ENCODE assay signal across 10 mouse cellular contexts in the genomic region with DNA sequence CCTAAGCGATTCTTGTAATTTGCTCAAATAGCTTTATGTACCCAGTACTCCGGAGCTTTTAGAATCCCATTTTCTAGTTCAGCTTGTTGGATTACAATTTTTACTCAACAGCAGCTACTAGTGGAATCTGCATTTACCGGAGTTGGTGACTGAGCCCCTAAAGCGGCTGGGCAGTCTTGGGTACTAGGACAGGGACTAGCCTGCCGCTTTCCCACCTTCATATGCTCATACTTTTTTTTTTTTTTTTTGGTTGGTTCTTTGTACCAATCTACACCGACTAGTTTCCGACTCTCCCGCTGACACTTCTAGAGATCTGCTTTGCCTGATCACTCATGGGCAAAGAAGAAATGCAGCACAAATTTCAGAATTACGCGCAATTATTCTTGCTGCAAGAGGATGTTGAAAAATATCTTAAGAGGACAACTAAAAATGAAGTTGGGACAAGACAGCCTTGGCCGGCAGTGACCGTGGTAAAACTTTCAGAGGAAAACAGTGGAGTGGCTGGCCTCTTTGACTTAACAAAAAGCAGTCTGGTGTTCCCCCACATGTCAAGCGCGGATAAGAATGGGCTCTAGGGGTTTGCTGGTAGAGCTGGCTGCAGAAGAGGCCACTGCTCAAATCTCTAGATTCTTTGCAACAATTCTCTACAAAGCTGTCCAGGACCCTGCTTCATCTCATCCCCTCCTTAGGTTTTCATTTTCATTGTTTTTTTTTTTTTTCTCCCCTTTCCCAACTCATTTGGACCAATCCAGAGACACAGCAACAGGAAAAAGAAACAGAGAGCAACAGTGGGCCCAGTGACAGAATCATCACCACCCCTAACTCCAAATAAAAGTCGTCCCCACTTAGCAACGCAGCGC. TPM values are rescaled to one million over a fixed set of nuclear protein-coding genes. Genes with fewer than 3 reads are reported as not detected.
A peak's percentile ranks its signal among the peaks of the same experiment; 100 is the strongest.
DNase-seq lines count a peak whose midpoint lies in the region; ATAC-seq and TF ChIP-seq lines count a peak whose summit lies in the region.
"Had no signal": no experiment of that assay in that cellular context is flagged by ENCODE, and none has a peak within 500 bp of the region (broad histone marks: within the 10 kb centered on the region; RNA-seq: fewer than 3 reads in every experiment).

No protein-coding gene starts in this region.

- H3K27me3 ChIP-seq in lung, embryonic 14.5 days (ENCODE audit: insufficient read depth, low read length) = no peaks in the 10 kb centered on the region
- peaks cover 47% of the 10 kb centered on the region for H3K27me3 ChIP-seq in forebrain, embryonic 11.5 days (ENCODE audit: control insufficient read depth, insufficient read depth, low read length)
- H3K27me3 ChIP-seq in hindbrain, embryonic 14.5 days (ENCODE audit: control insufficient read depth, insufficient read depth, low read length) = no peaks in the 10 kb centered on the region
- H3K27me3 ChIP-seq in neural tube, embryonic 14.5 days (ENCODE audit: control insufficient read depth, insufficient read depth, low read length) = no peaks in the 10 kb centered on the region
- H3K27me3 ChIP-seq: Patski had no signal

- peaks cover 66% of the 10 kb centered on the region for H3K36me3 ChIP-seq in lung, embryonic 14.5 days (ENCODE audit: insufficient read depth)
- H3K36me3 ChIP-seq in forebrain, embryonic 11.5 days (ENCODE audit: control insufficient read depth, insufficient read depth, low read length) = no peaks in the 10 kb centered on the region
- peaks cover 56% of the 10 kb centered on the region for H3K36me3 ChIP-seq in hindbrain, embryonic 14.5 days (replicated peaks; ENCODE audit: control insufficient read depth, insufficient read depth)
- peaks cover 10% of the 10 kb centered on the region; the same call in 1 of the 2 replicates for H3K36me3 ChIP-seq in neural tube, embryonic 14.5 days (ENCODE audit: control insufficient read depth, insufficient read depth, low read length)
- H3K36me3 ChIP-seq: liver, embryonic 15.5 days had no signal

- peak overlapping the region; percentile 86 for H3K9ac ChIP-seq in lung, embryonic 14.5 days
- H3K9ac ChIP-seq in forebrain, embryonic 11.5 days (ENCODE audit: low read length) = no peak overlapping the region
- peak overlapping the region; percentile 100 for H3K9ac ChIP-seq in hindbrain, embryonic 14.5 days
- H3K9ac ChIP-seq in neural tube, embryonic 14.5 days (replicated peaks; ENCODE audit: low read depth, low read length) = peak overlapping the region; percentile 67
- H3K9ac ChIP-seq: liver, embryonic 15.5 days had no signal

- 21% methylated on average over 17 of the region's 17 CpGs for WGBS in lung, embryonic 14.5 days
- 11% methylated on average over 17 of the region's 17 CpGs for WGBS in forebrain, embryonic 11.5 days
- 14% methylated on average over 17 of the region's 17 CpGs for whole genome bisulfite sequencing in hindbrain, embryonic 14.5 days
- WGBS in neural tube, embryonic 14.5 days = 14% methylated on average over 17 of the region's 17 CpGs

- ATAC-seq in lung, embryonic 14.5 days (ENCODE audit: insufficient read depth) = no peak
- ATAC-seq in forebrain, embryonic 11.5 days (replicated peaks; ENCODE audit: low FRiP score) = no peak
- no peak for ATAC-seq in hindbrain, embryonic 14.5 days (ENCODE audit: low FRiP score)
- ATAC-seq in neural tube, embryonic 14.5 days (ENCODE audit: low read depth) = no peak
- ATAC-seq: Patski had no signal

- H3K4me1 ChIP-seq in lung, embryonic 14.5 days (ENCODE audit: insufficient read depth) = peaks cover 7% of the 10 kb centered on the region; the same call in 1 of the 2 replicates
- H3K4me1 ChIP-seq in forebrain, embryonic 11.5 days (replicated peaks; ENCODE audit: control insufficient read depth, insufficient read depth, low read length) = peaks cover 15% of the 10 kb centered on the region; the same call in 1 of the 2 replicates
- H3K4me1 ChIP-seq in hindbrain, embryonic 14.5 days (replicated peaks; ENCODE audit: control insufficient read depth, insufficient read depth, low read length) = peaks cover 47% of the 10 kb centered on the region
- peaks cover 44% of the 10 kb centered on the region for H3K4me1 ChIP-seq in neural tube, embryonic 14.5 days (ENCODE audit: control insufficient read depth, insufficient read depth, low read length)
- H3K4me1 ChIP-seq: liver, embryonic 15.5 days had no signal

- no peak for TF ChIP-seq CTCF in lung, embryonic 14.5 days (IDR thresholded peaks at IDR 0.05; ENCODE audit: low read depth)

- H3K27ac ChIP-seq in lung, embryonic 14.5 days (ENCODE audit: low read depth) = peak overlapping the region; percentile 100
- no peak overlapping the region for H3K27ac ChIP-seq in forebrain, embryonic 11.5 days (ENCODE audit: low read depth, low read length)
- H3K27ac ChIP-seq in hindbrain, embryonic 14.5 days = peak overlapping the region; percentile 99
- H3K27ac ChIP-seq in neural tube, embryonic 14.5 days (ENCODE audit: low read depth, low read length) = peak overlapping the region; percentile 85
- H3K27ac ChIP-seq: liver, embryonic 15.5 days had no signal

- peak overlapping the region; percentile 62 for H3K4me3 ChIP-seq in lung, embryonic 14.5 days (ENCODE audit: low read depth, low read length)
- no peak overlapping the region for H3K4me3 ChIP-seq in forebrain, embryonic 11.5 days (ENCODE audit: low read depth, low read length)
- peak overlapping the region; percentile 74 for H3K4me3 ChIP-seq in hindbrain, embryonic 14.5 days (replicated peaks; ENCODE audit: low read length)
- peak overlapping the region; percentile 75 for H3K4me3 ChIP-seq in neural tube, embryonic 14.5 days (ENCODE audit: low read depth, low read length)
- H3K4me3 ChIP-seq: liver, embryonic 15.5 days had no signal

- H3K9me3 ChIP-seq in lung, embryonic 14.5 days (ENCODE audit: low read depth, low read length) = no peaks in the 10 kb centered on the region
- H3K9me3 ChIP-seq in forebrain, embryonic 11.5 days (ENCODE audit: control insufficient read depth, low read length) = no peaks in the 10 kb centered on the region
- H3K9me3 ChIP-seq in hindbrain, embryonic 14.5 days (ENCODE audit: control insufficient read depth, low read length) = no peaks in the 10 kb centered on the region
- H3K9me3 ChIP-seq in neural tube, embryonic 14.5 days (ENCODE audit: control insufficient read depth, low read length) = no peaks in the 10 kb centered on the region
- H3K9me3 ChIP-seq: liver, embryonic 15.5 days had no signal

- DNase-seq in lung, embryonic 14.5 days = peak; percentile 49
- DNase-seq in lung, adult 18-20 months = no peak
- no peak for DNase-seq in forebrain, embryonic 11.5 days (ENCODE audit: low spot score)
- DNase-seq in hindbrain, embryonic 14.5 days (ENCODE audit: low spot score) = peak; percentile 45
- DNase-seq in urinary bladder, adult 2 months (ENCODE audit: low spot score) = no peak
- no peak for DNase-seq in lung, postnatal 36 days
- DNase-seq in MN1 (ENCODE audit: low spot score) = no peak

- peak overlapping the region; percentile 62 for H3K4me2 ChIP-seq in lung, embryonic 14.5 days
- H3K4me2 ChIP-seq in forebrain, embryonic 11.5 days (ENCODE audit: low read depth, low read length, severe bottlenecking) = peak overlapping the region; percentile 31; the same call in 1 of the 2 replicates
- H3K4me2 ChIP-seq in hindbrain, embryonic 14.5 days (replicated peaks) = peak overlapping the region; percentile 93
- H3K4me2 ChIP-seq in neural tube, embryonic 14.5 days (ENCODE audit: low read depth, low read length) = peak overlapping the region; percentile 96
- H3K4me2 ChIP-seq: liver, embryonic 15.5 days had no signal

RNA-seq across cellular contexts. Expression of gene Meis1, which starts 9.0 kb away (rescaled TPM):
- polyA plus RNA-seq in lung, embryonic 14.5 days (2014; fragmentation: Nextera tagmentation; extraction: Ambion mirVana) = 122 and 132 TPM in 2 replicates
- 29.9 and 34.1 TPM in 2 replicates for polyA plus RNA-seq in forebrain, embryonic 11.5 days (2014; fragmentation: Nextera tagmentation; extraction: Ambion mirVana)
- polyA plus RNA-seq in hindbrain, embryonic 14.5 days (2014; fragmentation: Nextera tagmentation; extraction: Ambion mirVana) = 171 and 178 TPM in 2 replicates
- polyA plus RNA-seq in neural tube, embryonic 14.5 days (2014; fragmentation: Nextera tagmentation; extraction: Ambion mirVana) = 170 and 186 TPM in 2 replicates
- 127 and 134 TPM in 2 replicates for polyA plus RNA-seq in urinary bladder, adult 2 months (2012; rRNA removed)

Comparison
In these comparisons a context has a peak if more than half of its experiments do, and no peak if none do; other contexts are left out.
1. DNase-seq: peak in lung, embryonic 14.5 days (single experiment) and hindbrain, embryonic 14.5 days (single experiment); none in lung, adult 18-20 months (0 of 2), forebrain, embryonic 11.5 days (single experiment), urinary bladder, adult 2 months (single experiment), lung, postnatal 36 days (single experiment) and MN1 (single experiment).
2. H3K4me2 ChIP-seq: peak in every context shown above with its lines; median percentile 96 in neural tube, embryonic 14.5 days; 93 in hindbrain, embryonic 14.5 days; 62 in lung, embryonic 14.5 days; 31 in forebrain, embryonic 11.5 days.